Mouse (Mus musculus) myocyte (in vitro differentiated cells): ENCODE measurements around the gene Bglap. TPM values are rescaled to one million over a fixed set of nuclear protein-coding genes. Genes with fewer than 3 reads are reported as not detected.

ENCODE experiments used
- H3K27me3 ChIP-seq: one replicate; pipeline ENCODE4 v1.6.1; 2011; ENCODE audit not compliant: control insufficient read depth, insufficient read depth, insufficient read length
- H3K36me3 ChIP-seq: one replicate; pipeline ENCODE4 v1.6.1; 2011; ENCODE audit not compliant: control insufficient read depth, insufficient read depth
- H3K4me2 ChIP-seq: one replicate; pipeline ENCODE4 v1.6.1; 2011; ENCODE audit warnings: low read depth, control low read depth
- H3K4me3 ChIP-seq: one replicate; pipeline ENCODE4 v1.5.1; 2011; ENCODE audit warnings: mild to moderate bottlenecking, control low read depth, moderate library complexity
- H3K79me2 ChIP-seq: one replicate; pipeline ENCODE4 v1.6.1; 2011; ENCODE audit not compliant: control insufficient read depth, insufficient read depth
- H3ac ChIP-seq: one replicate; pipeline ENCODE4 v1.6.1; 2011; ENCODE audit not compliant: control insufficient read depth, insufficient read length
- CEBPB ChIP-seq: IDR thresholded peaks from 2 replicates; pipeline ENCODE4 v1.6.1; 2011; ENCODE audit warnings: mild to moderate bottlenecking, moderate library complexity; ENCODE audit not compliant: poor library complexity, insufficient read depth, severe bottlenecking
- E2F4 ChIP-seq: IDR thresholded peaks from one replicate; pipeline ENCODE4 v1.6.1; 2011; ENCODE audit warnings: mild to moderate bottlenecking, control low read depth, moderate library complexity; ENCODE audit not compliant: insufficient read depth
- MAX ChIP-seq: IDR thresholded peaks from one replicate; pipeline ENCODE4 v1.6.1; 2011; ENCODE audit warnings: low read depth, mild to moderate bottlenecking, control low read depth
- MYOD1 ChIP-seq, 3 experiments: IDR thresholded peaks; one replicate each; pipeline ENCODE4 v1.6.1; 2011; ENCODE audit warnings: control low read depth in 2 of 3, low read depth in 2 of 3, mild to moderate bottlenecking in 2 of 3, moderate library complexity in 1 of 3; ENCODE audit not compliant: insufficient read length in 2 of 3, control insufficient read depth in 1 of 3
- MYOG ChIP-seq, 3 experiments: IDR thresholded peaks; one replicate each; pipeline ENCODE4 v1.6.1; 2011; ENCODE audit warnings: control low read depth in 2 of 3, low read depth in 2 of 3, mild to moderate bottlenecking in 2 of 3; ENCODE audit not compliant: insufficient read length in 2 of 3, control insufficient read depth in 1 of 3, insufficient read depth in 1 of 3
- POLR2A ChIP-seq: IDR thresholded peaks from one replicate; pipeline ENCODE4 v1.6.1; 2011; ENCODE audit warnings: low read depth, mild to moderate bottlenecking, control low read depth, moderate library complexity; ENCODE audit not compliant: insufficient read length
- POLR2AphosphoS2 ChIP-seq: IDR thresholded peaks from one replicate; pipeline ENCODE4 v1.6.1; 2011; ENCODE audit warnings: low read depth, control low read depth; ENCODE audit not compliant: insufficient read length
- REST ChIP-seq: IDR thresholded peaks from one replicate; pipeline ENCODE4 v1.6.1; 2011; ENCODE audit warnings: mild to moderate bottlenecking, control low read depth, moderate library complexity; ENCODE audit not compliant: insufficient read depth, insufficient read length
- SRF ChIP-seq: IDR thresholded peaks from one replicate; pipeline ENCODE4 v1.6.1; 2011; ENCODE audit warnings: low read depth; ENCODE audit not compliant: control insufficient read depth, insufficient read length
- TCF12 ChIP-seq: IDR thresholded peaks from one replicate; pipeline ENCODE4 v1.6.1; 2011; ENCODE audit warnings: mild to moderate bottlenecking, control low read depth; ENCODE audit not compliant: poor library complexity, insufficient read depth, severe bottlenecking
- TCF3 ChIP-seq: IDR thresholded peaks from one replicate; pipeline ENCODE4 v1.6.1; 2011; ENCODE audit warnings: low read depth, control low read depth; ENCODE audit not compliant: insufficient read length
- USF1 ChIP-seq: IDR thresholded peaks from one replicate; pipeline ENCODE4 v1.6.1; 2011; ENCODE audit warnings: low read depth, mild to moderate bottlenecking, control low read depth, moderate library complexity
- polyA plus RNA-seq: library from polyadenylated mRNA; unstranded; fragments of >200 nt; fragmentation: generic; extraction: Trizol; gene quantifications from one replicate; pipeline ENCODE4 v1.2.1, GENCODE M21; 2012; ENCODE audit warnings: missing spikeins

Bglap gene
- polyA plus RNA-seq, 1 experiment: 0.34 TPM

- TF ChIP-seq MYOD1 (IDR thresholded peaks at IDR 0.05; ENCODE audit: control insufficient read depth in 1 of 3, insufficient read length in 2 of 3, low read depth in 2 of 3) (no peak), REST (no peak)
- no peak within 1 kb of the TSS for H3K4me2 ChIP-seq
- H3K27me3 ChIP-seq: no peaks in the 10 kb centered on the region
- no peak within 1 kb of the TSS for H3ac ChIP-seq
- peaks cover 5% of the 10 kb centered on the region for H3K36me3 ChIP-seq
- no peak within 1 kb of the TSS for H3K4me3 ChIP-seq
- H3K79me2 ChIP-seq: no peaks in the 10 kb centered on the region
These were observed 19.9 kb downstream of the Bglap start, which contains the start of gene Paqr6 for GRCm38 (mm10) chr3:88364337-88364736. Gene Paqr6, plus strand, starts transcription at chr3:88364584.

GRCm38 (mm10) chr3:88363700-88364099 is 20.6 kb downstream of the Bglap start:
- TF ChIP-seq USF1: no peak
- no peak for TF ChIP-seq POLR2A
- TF ChIP-seq MYOD1 (IDR thresholded peaks at IDR 0.05; ENCODE audit: control insufficient read depth in 1 of 3, insufficient read length in 2 of 3, low read depth in 2 of 3): no peak
- no peak for TF ChIP-seq TCF12
- no peak for TF ChIP-seq POLR2AphosphoS2
- TF ChIP-seq TCF3: no peak
- TF ChIP-seq CEBPB: no peak
- no peak for TF ChIP-seq SRF
- no peak for TF ChIP-seq MYOG (IDR thresholded peaks at IDR 0.05; ENCODE audit: control insufficient read depth in 1 of 3, insufficient read depth in 1 of 3, insufficient read length in 2 of 3, low read depth in 2 of 3)
- no peak for TF ChIP-seq E2F4
- no peak for TF ChIP-seq REST
- no peak for TF ChIP-seq MAX
- Histone ChIP-seq H3K36me3 (peaks cover 5% of the 10 kb centered on the region), H3K4me3 (no peak overlapping the region), H3K79me2 (no peaks in the 10 kb centered on the region), H3K27me3 (no peaks in the 10 kb centered on the region), H3ac (no peak overlapping the region), H3K4me2 (no peak overlapping the region)

DNA sequence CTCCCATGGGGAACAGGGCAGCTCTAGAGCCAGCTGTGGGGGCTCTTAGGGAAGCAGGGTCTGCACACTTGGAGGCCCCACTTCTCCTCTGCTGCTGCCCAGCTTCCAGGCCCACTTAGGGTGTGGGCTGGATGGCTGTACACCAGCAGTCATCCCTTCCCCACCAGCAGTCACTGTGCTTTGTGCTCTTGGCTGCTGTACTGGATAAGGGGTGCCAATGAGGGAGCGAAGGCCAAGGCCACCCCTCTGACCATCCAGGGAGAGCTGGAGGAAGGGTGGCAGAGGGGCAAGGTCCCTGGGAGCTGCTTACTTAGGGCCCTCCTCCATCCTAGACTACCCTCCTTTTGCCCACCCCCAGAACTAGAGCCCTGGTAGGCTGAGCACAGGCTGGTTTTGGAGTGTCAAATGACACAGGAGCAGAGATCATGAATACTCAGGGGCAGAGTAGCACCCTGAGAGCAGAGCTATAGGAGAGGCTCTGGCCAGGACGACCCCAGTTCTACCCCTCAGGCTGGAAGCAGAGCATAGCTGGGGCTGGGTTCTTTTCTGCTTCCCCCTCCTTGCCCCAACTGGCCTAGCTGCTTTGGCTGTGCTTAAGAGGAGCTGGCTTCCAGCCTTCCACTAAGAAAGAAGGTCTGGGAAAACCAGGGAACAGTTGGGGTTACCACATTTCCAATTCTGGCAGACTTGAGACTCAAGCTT is 22.5 kb downstream of the Bglap start:
- no peak for TF ChIP-seq TCF12
- no peak for TF ChIP-seq TCF3
- no peak for TF ChIP-seq USF1
- Histone ChIP-seq H3K27me3 (no peaks in the 10 kb centered on the region), H3K4me3 (no peak overlapping the region), H3K4me2 (no peak overlapping the region), H3K36me3 (peaks cover 13% of the 10 kb centered on the region), H3K79me2 (no peaks in the 10 kb centered on the region), H3ac (no peak overlapping the region)

DNA sequence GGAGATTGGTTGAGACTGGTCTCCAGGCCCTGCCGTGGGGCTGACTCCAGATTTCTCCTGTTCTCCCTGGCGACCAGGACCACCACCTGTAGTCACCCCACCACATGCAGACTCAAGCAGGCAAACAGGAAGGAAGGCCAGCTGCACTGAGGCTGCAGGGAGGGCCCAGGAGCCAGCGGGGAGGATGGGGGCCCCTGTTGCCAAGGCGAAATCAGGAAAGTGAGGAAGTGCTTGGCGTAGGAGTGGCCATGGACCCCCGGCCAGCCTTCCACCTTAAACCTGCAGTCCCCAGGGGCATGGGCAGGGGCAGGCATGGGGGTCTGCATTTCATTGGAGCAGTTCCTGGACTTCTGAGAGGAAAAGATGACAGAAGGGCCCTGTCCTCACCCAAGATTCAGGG is 23.2 kb downstream of the Bglap start:
- H3K4me3 ChIP-seq: no peak overlapping the region
- TF ChIP-seq MYOD1 (IDR thresholded peaks at IDR 0.05; ENCODE audit: control insufficient read depth in 1 of 3, insufficient read length in 2 of 3, low read depth in 2 of 3): no peak
- TF ChIP-seq MYOG (IDR thresholded peaks at IDR 0.05; ENCODE audit: control insufficient read depth in 1 of 3, insufficient read depth in 1 of 3, insufficient read length in 2 of 3, low read depth in 2 of 3): no peak
- TF ChIP-seq POLR2AphosphoS2: no peak
- TF ChIP-seq TCF12: no peak
- no peak for TF ChIP-seq E2F4
- no peak for TF ChIP-seq CEBPB
- TF ChIP-seq TCF3: no peak
- TF ChIP-seq SRF: no peak
- no peak for TF ChIP-seq USF1
- no peak for TF ChIP-seq REST
- TF ChIP-seq POLR2A: no peak
- TF ChIP-seq MAX: no peak
- no peaks in the 10 kb centered on the region for H3K27me3 ChIP-seq
- no peak overlapping the region for H3ac ChIP-seq
- peaks cover 20% of the 10 kb centered on the region for H3K36me3 ChIP-seq
- no peak overlapping the region for H3K4me2 ChIP-seq
- no peaks in the 10 kb centered on the region for H3K79me2 ChIP-seq

- Histone ChIP-seq H3K36me3 (peaks cover 28% of the 10 kb centered on the region), H3K4me3 (no peak overlapping the region), H3ac (no peak overlapping the region), H3K27me3 (no peaks in the 10 kb centered on the region), H3K79me2 (no peaks in the 10 kb centered on the region), H3K4me2 (no peak overlapping the region)
- TF ChIP-seq TCF12: no peak
- no peak for TF ChIP-seq USF1
- no peak for TF ChIP-seq TCF3
- no peak for TF ChIP-seq MAX
- no peak for TF ChIP-seq CEBPB
- no peak for TF ChIP-seq MYOG (IDR thresholded peaks at IDR 0.05; ENCODE audit: control insufficient read depth in 1 of 3, insufficient read depth in 1 of 3, insufficient read length in 2 of 3, low read depth in 2 of 3)
- TF ChIP-seq E2F4: no peak
- no peak for TF ChIP-seq SRF
- TF ChIP-seq MYOD1 (IDR thresholded peaks at IDR 0.05; ENCODE audit: control insufficient read depth in 1 of 3, insufficient read length in 2 of 3, low read depth in 2 of 3): no peak
- no peak for TF ChIP-seq POLR2A
- no peak for TF ChIP-seq REST
- no peak for TF ChIP-seq POLR2AphosphoS2
These were observed 24.3 kb downstream of the Bglap start for GRCm38 (mm10) chr3:88359989-88360388.
